Comparison of ENCODE assay signal across 34 mouse cellular contexts in genomic region chr17:84631836-84632235, GRCm38 (mm10). TPM values are rescaled to one million over a fixed set of nuclear protein-coding genes. Genes with fewer than 3 reads are reported as not detected.
"Had no signal": no experiment of that assay in that cellular context is flagged by ENCODE, and none has a peak within 500 bp of the region (broad histone marks: within the 10 kb centered on the region; RNA-seq: fewer than 3 reads in every experiment).

No protein-coding gene starts in this region.

- H3K4me3 ChIP-seq: embryonic facial prominence, embryonic 10.5 days; embryonic facial prominence, embryonic 12.5 days; embryonic facial prominence, embryonic 13.5 days; embryonic facial prominence, embryonic 15.5 days; erythroblast, embryonic 14.5 days; forebrain, embryonic 10.5 days; forebrain, embryonic 13.5 days; forebrain, embryonic 15.5 days; gastrocnemius, adult 2 months; heart, adult 2 months had no signal

- H3K36me3 ChIP-seq: embryonic facial prominence, embryonic 12.5 days; forebrain, embryonic 15.5 days had no signal

- DNase-seq: cerebellum, adult 8-10 months; cerebellum, adult 9-10 months; cerebellum, adult 9-11 months; cerebellum, postnatal 10 days; cerebellum, postnatal 14 days; cerebellum, postnatal 25 days; cerebellum, postnatal 36 days; embryo, embryonic 11 days; forebrain, postnatal 0 days; gastrocnemius, adult 2 months; gastrocnemius, postnatal 10 days; gastrocnemius, postnatal 14 days; gastrocnemius, postnatal 25 days; gastrocnemius, postnatal 36 days; heart, adult 18-20 months; heart, adult 2 months had no signal

- H3K27me3 ChIP-seq: embryonic facial prominence, embryonic 12.5 days; embryonic facial prominence, embryonic 13.5 days; embryonic facial prominence, embryonic 15.5 days; forebrain, embryonic 13.5 days; forebrain, embryonic 15.5 days had no signal

- H3K9me3 ChIP-seq: embryonic facial prominence, embryonic 10.5 days; embryonic facial prominence, embryonic 12.5 days; embryonic facial prominence, embryonic 13.5 days; embryonic facial prominence, embryonic 15.5 days; forebrain, embryonic 10.5 days; forebrain, embryonic 13.5 days; forebrain, embryonic 15.5 days had no signal

- H3K27ac ChIP-seq: embryonic facial prominence, embryonic 10.5 days; embryonic facial prominence, embryonic 12.5 days; embryonic facial prominence, embryonic 13.5 days; embryonic facial prominence, embryonic 15.5 days; forebrain, embryonic 10.5 days; forebrain, embryonic 13.5 days; forebrain, embryonic 15.5 days; gastrocnemius, adult 2 months; heart, adult 2 months had no signal

- H3K9ac ChIP-seq: embryonic facial prominence, embryonic 12.5 days; embryonic facial prominence, embryonic 13.5 days; embryonic facial prominence, embryonic 15.5 days; forebrain, embryonic 13.5 days; forebrain, embryonic 15.5 days; forebrain, postnatal 0 days had no signal

- ATAC-seq: forebrain, embryonic 13.5 days; forebrain, embryonic 14.5 days; forebrain, embryonic 15.5 days; forebrain, embryonic 16.5 days; forebrain, postnatal 0 days had no signal

- H3K4me2 ChIP-seq: embryonic facial prominence, embryonic 12.5 days; embryonic facial prominence, embryonic 13.5 days; embryonic facial prominence, embryonic 15.5 days; forebrain, embryonic 13.5 days; forebrain, embryonic 15.5 days had no signal

RNA-seq across cellular contexts. Expression of gene Dync2li1, which starts 5.5 kb away (rescaled TPM):
- polyA plus RNA-seq: erythroblast, embryonic 14.5 days had no signal

RNA-seq across cellular contexts. Expression of gene Abcg8, which starts 44.3 kb away (rescaled TPM):
- total RNA-seq: common myeloid progenitor, adult 5-6 weeks; gastrocnemius, adult 18-20 months; gastrocnemius, adult 2 months; gastrocnemius, postnatal 10 days; gastrocnemius, postnatal 14 days; gastrocnemius, postnatal 25 days; gastrocnemius, postnatal 36 days; granulocyte monocyte progenitor cell, adult 5-6 weeks; heart, adult 18-20 months; heart, adult 2 months had no signal
- polyA plus RNA-seq: cortical plate, adult 2 months; erythroblast, embryonic 14.5 days; forebrain, embryonic 16.5 days; frontal cortex, adult 2 months; heart, adult 2 months had no signal

RNA-seq across cellular contexts. Expression of gene Abcg5, which starts 51.0 kb away (rescaled TPM):
- total RNA-seq: common myeloid progenitor, adult 5-6 weeks; gastrocnemius, adult 18-20 months; gastrocnemius, adult 2 months; gastrocnemius, adult 8-10 months; gastrocnemius, postnatal 10 days; gastrocnemius, postnatal 14 days; gastrocnemius, postnatal 25 days; gastrocnemius, postnatal 36 days; gastrocnemius, postnatal 4 days; granulocyte monocyte progenitor cell, adult 5-6 weeks; heart, adult 18-20 months; heart, adult 2 months; heart, adult 8-10 months had no signal
- polyA plus RNA-seq: erythroblast, embryonic 14.5 days; frontal cortex, adult 2 months; heart, adult 2 months had no signal
